Mouse (Mus musculus): ENCODE measurements around the gene Ppih.
"Not testable (repeated sequence)": the region's sequence is repeated elsewhere in the genome, so short reads cannot be mapped to it uniquely, and the experiment has no call there.

Gene Ppih

DNA sequence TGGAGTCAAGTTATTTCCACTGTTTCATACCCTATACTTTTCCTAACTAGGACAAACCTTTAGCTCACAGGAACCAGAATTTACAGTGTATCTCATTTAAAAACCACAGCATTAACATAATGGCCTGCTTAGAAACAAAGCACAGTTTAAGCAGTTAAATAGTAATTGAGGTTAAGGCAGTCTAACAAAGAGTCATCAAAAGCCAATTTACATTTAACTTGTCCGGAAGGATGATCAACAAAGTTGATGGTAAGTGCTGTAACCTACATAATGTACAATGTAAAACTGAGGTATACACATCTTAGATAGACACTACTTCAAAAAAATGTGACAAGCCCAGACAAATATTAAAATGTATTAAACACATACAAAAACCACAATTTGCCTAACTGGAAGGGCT, 28.4 kb downstream of the Ppih start:
- no peak for DNase-seq (ENCODE audit: low read depth, low spot score)

DNA sequence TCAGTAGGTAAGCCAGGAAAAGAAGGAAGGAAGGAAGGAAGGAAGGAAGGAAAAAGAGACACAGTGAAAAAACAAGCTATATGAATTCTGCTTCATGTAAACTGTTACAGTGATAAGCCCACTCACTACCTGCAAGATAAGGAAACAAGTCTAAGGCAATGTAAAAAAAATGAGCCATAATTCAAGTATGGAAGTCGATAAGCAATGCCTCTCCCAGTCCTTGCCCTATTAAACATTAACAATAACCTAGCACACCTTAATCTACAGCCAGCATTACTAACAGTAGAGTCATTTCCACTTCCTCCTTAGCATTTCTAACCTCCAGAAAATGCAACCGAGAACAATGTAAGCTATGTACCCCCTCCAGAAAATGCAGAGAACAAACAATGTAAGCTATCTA, 35.0 kb downstream of the Ppih start:
- DNase-seq (ENCODE audit: low read depth, low spot score): no peak

DNA sequence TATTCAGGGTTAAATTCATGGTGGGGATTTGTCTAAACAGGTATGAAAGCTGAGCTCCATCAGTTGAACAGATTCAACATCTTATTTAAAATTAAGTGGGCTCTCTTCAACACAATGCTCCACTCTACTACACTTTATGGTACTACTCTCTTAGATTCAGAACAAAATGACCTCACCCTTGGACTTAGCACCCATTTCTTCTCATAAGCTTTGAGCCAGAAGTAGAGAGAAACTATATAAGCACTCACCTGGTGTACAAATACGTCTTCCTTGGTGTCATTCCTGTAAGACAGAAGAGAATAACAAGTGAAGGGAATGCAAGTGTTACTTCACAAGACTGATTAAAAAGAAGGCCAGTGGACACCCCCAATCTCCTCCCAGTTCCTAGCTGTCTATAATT, 35.5 kb downstream of the Ppih start:
- no peak for DNase-seq (ENCODE audit: low read depth, low spot score)

DNA sequence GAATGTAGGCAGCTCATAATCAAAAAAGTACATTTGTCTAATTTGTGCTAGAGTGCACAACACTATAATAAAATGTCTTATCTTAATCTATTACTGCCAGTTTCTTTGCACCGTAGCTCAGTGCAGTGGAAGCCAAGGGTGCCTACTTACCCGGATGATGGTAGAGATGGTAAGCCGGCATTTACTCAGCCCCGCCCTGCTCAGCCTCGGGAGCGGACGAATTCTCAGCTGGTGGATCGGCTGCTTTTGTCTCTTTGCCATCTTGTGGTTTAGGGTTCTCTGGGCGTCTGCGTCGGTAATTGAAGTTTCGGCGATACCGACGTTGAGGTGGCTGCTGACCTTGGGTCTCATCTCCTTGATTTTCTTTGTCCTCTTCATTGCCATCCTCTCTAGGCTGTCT, 41.6 kb downstream of the Ppih start:
- not testable (repeated sequence) for DNase-seq (ENCODE audit: low read depth, low spot score)

DNA sequence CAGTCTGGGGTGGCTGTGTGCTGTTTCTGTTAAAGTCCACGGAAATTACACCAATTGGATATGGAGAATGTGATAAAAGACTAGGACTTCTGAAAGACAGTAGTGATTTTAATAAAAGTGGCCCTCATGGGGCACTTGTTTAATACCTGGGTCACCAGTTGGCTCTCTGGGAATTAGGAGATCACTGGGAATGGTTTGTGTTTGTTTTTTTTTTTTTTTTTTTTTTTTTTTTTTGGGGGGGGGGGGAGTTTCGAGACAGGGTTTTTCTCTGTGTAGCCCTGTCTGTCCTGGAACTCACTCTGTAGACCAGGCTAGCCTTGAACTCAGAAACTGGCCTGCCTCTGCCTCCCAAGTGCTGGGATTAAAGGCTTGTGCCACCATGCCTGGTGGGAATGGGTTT, 44.6 kb downstream of the Ppih start:
- DNase-seq (ENCODE audit: low read depth, low spot score): no peak

DNA sequence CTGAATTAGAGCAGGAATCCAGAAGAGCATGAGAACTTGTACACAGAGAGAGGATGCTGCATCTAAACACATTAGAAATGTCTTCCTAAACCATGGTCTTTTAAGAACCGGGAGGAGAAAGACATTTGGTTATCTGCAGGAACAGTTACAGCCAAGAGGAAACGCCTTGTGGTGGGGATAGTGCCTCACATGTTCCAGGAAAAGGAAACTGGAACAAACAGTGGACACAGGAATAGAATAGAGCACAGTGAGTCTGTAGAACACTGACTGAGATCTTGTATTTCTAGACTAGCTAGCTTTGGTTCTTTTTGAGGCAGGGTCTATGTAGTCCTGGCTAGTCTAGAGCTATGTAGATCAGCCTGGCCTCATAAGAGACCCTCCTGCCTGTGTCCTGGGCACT, 45.1 kb downstream of the Ppih start:
- no peak for DNase-seq (ENCODE audit: low read depth, low spot score)

DNA sequence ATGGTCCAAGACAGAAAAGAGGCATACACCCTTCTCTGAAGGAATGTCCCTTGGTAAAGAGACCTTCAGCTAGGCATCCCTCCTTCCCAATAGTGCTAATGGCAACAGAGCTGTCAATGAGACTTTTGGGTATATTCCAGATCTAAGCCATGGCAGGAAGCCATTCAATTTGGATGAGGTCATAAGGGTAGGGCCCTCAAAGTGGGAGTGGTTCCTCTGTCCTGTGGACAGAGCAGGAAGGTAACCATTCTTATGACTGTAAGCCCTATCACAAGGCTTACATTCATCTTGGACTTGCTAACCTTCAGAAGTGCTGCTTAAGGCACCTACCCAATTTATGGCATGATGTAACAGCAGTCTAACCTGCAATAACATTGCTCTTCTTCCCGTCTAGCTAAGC, 45.7 kb downstream of the Ppih start:
- DNase-seq (ENCODE audit: low read depth, low spot score): no peak

DNA sequence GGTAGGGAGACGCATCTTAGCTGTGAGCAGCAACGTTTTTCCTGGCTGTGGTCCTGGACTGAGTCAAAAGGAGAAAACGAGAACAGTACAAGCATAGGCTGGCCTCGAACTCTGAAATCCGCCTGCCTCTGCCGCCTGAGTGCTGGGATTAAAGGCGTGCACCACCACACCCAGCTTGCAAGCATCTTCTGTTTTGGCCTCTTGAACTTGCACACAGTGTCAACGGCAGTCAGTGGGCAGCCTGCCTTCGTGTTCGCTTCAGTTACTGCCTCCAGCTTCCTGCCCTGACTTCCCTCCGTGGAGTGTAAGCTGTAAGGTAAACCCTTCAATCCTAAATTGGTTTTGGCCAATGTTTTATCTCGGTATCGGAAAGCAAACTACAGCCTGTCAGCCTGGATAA, 53.7 kb downstream of the Ppih start:
- DNase-seq (ENCODE audit: low read depth, low spot score): no peak

DNA sequence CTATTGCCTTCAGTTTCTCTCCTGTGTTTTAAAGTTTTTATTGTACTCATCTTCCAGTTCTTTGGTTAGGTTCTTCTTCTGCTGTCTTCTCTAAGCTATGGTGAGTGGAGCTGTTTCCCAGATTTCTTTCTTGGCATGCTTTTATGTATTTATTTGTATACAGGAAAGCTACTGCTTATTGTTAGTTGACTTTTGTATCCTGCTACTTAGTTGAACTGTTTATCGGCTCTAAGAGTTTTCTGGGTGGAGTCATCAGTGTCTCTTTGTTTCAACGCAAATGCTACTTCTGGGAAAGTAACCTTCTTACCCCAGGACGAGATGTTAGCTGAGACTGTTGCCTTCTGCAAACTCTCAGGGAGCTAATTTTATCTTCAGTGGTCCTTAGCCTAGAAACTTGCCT, 56.9 kb downstream of the Ppih start:
- no peak for DNase-seq (ENCODE audit: low read depth, low spot score)

DNA sequence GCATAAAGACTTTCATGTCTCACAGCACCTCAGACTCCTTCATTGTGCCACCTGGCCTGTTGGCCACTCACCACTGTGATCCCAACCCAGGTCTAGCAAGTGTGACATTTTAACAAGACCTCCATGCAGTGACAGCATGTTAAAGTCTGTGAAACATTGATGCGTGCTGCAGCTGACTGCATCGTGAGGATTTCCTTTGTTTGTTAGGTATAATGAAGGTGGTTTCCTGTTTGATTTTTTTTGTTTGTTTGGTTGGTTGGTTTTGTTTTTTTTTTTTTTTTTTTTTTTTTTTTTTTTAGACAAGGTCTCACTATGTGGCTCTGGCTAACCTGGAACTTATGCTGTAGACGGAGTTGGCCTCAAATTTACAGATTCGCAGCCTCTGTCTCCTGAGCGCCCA, 57.9 kb downstream of the Ppih start:
- no peak for DNase-seq (ENCODE audit: low read depth, low spot score)

DNA sequence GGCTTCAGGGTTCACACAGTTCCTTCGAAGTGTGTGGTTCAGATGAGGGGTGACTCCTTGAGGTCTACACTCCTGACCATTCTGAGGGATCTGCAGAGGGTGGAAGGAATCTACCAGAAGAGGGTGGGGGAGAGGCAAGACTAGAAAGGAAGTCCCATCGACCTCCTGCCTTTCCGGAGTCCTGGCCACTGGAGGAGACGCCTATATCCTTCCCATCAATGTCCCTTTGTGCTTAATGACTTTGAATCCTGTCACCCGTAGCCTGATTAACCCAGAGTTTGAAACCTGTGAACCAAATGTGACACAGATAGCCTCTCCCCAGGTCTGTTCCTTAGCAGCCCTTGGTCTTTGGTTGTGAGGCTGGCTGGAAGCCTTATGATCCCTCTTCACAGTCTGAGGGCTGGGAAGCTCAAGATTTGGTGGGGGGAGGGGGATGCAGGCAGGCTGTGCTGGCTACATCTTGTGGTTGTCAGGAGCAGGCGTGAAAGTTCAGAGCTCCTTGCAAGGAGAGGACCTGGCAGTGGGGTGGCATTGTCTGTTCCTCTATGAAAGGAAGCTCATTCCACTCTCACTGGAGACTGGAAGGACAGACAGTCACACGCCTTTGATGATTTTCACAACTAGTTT, 59.1 kb downstream of the Ppih start:
- DNase-seq (ENCODE audit: low read depth, low spot score): no peak

DNA sequence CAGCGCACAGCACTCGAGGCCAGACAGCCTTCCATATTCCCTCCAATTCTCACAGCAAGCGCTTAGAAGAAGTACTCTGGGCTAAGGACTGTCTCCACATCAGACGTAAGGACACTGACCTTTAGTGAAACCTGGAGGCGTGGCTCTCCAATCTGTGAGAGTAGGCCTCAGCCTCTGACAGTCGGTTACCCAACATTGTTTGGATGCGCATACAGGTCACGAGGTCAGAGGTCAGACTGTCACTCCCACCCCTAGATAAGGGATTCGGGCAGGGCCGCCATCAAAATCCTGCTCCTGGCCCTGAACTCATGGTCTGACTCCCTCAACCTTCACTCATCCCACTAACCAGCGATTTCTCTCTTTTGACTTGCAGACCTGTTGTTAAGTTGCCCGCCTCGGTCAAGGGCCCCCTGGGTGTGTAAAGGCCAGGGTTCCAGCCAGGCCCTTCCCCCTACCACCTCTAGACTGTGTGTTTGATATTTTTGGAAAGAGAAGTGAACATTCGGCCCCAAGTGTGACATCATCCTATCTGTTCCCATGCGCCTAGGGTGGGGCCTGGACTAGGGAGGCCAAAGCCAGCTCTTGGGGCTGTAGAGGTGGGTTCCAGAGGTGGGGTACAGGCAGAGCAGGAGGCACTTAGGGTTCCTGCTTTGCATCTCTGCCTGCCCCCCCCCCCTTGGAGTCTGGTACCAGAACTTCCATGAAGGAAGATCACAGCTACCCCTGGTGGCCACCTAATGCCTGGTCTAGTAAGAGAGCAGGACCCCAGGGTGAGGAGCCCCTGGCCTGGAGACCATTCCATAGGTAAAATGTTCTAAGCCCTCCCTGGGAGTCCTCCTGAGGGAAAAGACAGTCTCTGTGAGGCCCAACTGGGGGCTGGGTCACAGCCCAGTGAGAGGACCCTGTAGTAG, 60.7 kb downstream of the Ppih start:
- DNase-seq (ENCODE audit: low read depth, low spot score): no peak

DNA sequence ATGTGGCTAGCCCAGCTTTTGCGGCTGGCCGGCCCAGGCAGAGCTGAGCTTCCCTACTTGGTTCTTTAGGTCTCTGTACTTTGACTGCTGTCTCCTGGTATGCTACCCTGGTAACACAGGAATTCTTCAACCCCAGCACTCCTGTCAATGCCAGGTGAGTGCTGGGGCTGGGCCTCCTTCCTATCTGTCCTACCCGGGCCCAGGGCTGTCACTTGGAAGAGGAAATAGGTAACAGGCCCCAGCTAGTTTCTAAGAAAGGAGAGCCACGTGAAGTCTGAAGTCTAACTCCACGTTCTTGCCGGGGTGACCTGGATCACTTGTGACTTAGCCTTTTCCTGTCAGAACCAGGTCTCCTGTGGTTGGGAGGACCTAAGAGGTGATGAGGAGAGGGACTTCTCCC, 63.3 kb downstream of the Ppih start:
- no peak for DNase-seq (ENCODE audit: low read depth, low spot score)

DNA sequence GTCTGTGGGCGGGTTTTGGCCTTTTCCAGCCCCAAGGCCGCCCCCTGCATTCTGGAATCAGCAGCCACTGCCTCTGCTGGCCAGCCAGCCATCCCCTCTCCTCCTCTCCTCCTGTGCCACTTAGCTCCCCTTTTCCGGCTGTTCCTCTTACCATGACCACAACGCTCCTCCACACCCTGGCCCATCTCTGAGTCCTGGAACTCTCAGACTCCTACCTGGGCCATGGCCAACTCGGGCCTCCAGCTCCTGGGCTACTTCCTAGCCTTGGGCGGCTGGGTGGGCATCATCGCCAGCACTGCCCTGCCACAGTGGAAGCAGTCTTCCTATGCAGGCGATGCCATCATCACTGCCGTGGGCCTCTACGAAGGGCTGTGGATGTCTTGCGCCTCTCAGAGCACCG, 65.0 kb downstream of the Ppih start, which contains the start of gene Cldn19:
Cldn19 (plus strand) TSS at position 64 of the 400 bp plus-strand sequence.
- no peak for DNase-seq (ENCODE audit: low read depth, low spot score)

DNA sequence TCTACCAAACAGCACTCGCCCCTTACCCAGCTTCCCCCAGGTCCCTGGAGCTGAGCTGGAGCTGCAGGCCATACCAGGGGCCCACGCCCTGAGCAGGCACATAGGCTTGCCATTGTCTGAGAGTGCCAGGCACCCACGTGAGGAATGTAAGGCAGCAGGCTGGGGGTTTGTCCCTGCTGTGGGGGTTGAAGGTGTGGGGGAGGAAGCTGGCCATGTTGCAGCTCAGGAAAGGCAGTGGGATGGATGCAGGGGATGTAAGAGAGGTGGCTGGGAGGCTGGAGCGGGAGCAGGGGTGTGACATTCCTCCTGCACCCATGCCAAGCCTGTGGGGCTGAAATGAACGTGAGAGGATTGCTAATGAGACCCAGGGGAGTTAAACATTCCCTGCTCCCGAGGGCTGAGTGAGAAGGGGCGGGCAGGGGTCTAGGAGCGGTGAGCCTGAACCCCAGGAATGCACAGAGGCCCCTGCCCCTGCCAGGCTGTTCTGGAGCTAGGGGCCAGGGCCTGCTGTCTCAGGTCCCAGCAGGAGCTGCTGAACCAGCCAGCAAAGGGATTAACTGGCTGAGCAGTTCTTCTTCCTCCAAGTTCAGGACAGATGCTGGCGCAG, 66.2 kb downstream of the Ppih start:
- no peak for DNase-seq (ENCODE audit: low read depth, low spot score)

DNA sequence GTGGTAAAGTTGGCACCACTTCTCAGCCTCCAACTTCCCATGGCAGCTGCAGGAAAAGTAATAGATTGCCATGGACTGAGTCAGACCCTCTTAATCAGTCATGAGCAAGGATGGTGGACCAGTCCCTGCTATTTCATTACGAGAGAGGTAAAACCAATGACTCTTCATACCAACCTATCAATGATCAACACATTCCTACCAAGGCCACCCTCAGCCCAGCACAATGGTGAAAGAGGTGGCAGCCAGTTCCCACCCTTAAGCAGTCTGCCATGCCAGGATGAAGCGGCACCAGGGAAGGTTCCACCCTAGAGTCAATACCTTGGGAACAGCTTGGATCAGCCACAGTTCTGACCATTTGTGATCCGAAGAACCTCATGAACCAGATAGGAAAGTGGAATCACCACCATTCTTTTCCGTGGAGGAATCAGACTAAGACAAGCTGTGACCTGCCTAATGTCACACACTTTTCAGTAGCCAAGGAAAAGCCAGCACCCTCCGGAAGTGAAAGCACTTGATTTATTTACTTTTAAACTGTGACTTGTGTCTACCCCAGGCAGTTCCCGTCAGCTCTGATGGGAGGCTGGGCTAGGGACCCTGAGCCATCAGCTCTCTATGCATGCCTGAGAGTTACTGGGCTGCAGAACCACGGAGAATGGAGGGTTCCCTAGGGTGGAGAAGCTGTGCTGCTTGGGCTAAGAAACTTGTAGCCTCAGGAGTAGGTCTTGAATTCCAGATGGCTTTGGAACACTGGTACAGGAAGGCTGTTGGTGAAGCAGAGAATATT, 68.1 kb downstream of the Ppih start:
- DNase-seq (ENCODE audit: low read depth, low spot score): no peak
